Mouse (Mus musculus): ENCODE measurements around the gene Cpa1. TPM values are rescaled to one million over a fixed set of nuclear protein-coding genes. Genes with fewer than 3 reads are reported as not detected.

The Cpa1 gene
- total and polyA plus RNA-seq, 3 experiments, result not detected

DNA sequence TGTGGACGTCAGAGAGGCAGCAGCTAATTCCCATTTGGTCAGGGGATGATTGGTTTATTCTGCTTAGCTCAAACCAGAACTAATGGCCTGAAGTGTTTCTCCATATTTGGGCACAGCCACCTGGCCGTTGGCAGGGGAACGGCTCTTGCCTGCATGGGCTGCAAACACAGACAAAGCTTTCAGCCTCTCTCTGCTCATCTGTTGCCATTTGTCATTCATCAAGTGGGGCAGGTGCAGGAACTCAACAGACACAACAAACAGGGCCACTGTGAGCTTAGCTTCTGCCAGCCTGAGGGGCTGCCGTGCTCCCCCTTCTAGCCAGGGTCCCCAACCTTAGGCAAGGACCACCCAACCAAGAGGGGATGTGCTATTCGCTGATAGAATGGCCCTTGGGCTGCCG is 10.9 kb upstream of the Cpa1 start:
- Histone ChIP-seq H3K36me3 (replicated peaks) (no peaks in the 10 kb centered on the region), H3K4me1 (ENCODE audit: insufficient read depth, low read depth, low read length) (peaks cover 6% of the 10 kb centered on the region; the same call in 1 of the 2 replicates), H3K4me3 (ENCODE audit: low read depth, low read length) (no peak overlapping the region), H3K9me3 (replicated peaks) (no peaks in the 10 kb centered on the region), H3K27me3 (ENCODE audit: insufficient read depth, low read length) (peaks cover 20% of the 10 kb centered on the region)
- TF ChIP-seq GATA1 (IDR thresholded peaks at IDR 0.05; ENCODE audit: borderline replicate concordance, low read length), result no peak
- TF ChIP-seq GATA2 (IDR thresholded peaks at IDR 0.05; ENCODE audit: borderline replicate concordance, low read depth, low read length), result no peak
- no peak for TF ChIP-seq TAL1 (conservative IDR thresholded peaks at IDR 0.05; ENCODE audit: low read depth, low read length)
- no peak for TF ChIP-seq CTCF (IDR thresholded peaks at IDR 0.05; ENCODE audit: low read depth, low read length)
- TF ChIP-seq POLR2AphosphoS5 (IDR thresholded peaks at IDR 0.05; ENCODE audit: insufficient replicate concordance, low read depth, low read length), result no peak
- ATAC-seq (ENCODE audit: extremely low read depth, insufficient number of reproducible peaks, low FRiP score, poor library complexity, severe bottlenecking) (no peak), DNase-seq (ENCODE audit: low spot score) (no peak)

DNA sequence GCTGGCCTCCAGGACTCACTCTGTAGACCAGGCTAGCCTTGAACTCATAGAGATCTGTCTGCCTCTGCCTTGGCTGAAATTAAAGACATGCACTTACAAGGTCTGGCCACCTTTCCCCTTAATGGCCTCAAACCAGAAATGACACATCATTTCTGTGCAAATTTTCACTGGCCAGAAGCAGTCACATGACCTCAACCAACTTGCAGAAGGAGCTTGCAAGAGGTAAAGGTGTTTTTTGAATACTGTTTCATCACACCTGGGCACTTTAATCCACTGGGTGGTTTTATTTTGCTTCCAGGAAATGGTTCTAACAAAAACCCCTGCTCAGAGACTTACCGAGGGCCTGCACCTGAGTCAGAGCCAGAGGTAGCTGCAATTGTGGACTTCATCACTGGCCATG is 9.0 kb upstream of the Cpa1 start:
- no peaks in the 10 kb centered on the region for H3K9me3 ChIP-seq (replicated peaks)
- DNase-seq (ENCODE audit: low spot score), result no peak
- no peak for ATAC-seq (ENCODE audit: extremely low read depth, insufficient number of reproducible peaks, low FRiP score, poor library complexity, severe bottlenecking)

DNA sequence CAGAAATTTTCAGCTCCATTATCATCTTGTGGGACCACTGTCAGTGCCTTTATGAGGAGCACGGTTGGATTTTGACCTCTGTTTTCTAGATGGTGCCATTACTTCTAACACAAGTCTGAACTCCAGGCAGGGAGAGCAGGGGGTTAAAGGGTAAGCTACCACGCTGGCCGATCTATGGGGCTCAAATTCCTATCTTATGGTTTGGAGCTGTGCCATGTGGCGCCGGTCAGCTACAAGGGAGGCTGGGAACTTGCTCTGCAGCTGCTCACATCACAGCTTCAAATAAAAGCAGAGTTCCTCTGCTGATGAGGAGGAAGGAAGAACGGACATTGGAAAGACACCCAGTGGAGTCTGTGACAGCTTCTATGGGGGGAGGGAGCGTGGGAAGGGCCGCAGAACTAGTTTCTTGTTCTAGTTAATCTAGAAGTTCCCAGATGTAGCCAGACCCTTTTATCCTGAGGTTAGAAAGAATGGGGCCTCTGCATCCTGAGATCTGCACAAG is 3.6 kb upstream of the Cpa1 start:
- H3K9me3 ChIP-seq (replicated peaks), result no peaks in the 10 kb centered on the region
- no peak overlapping the region for H3K4me3 ChIP-seq (ENCODE audit: low read depth, low read length)
- no peak for DNase-seq (ENCODE audit: low spot score)
- TF ChIP-seq CTCF (IDR thresholded peaks at IDR 0.05; ENCODE audit: low read depth, low read length) (no peak), POLR2AphosphoS5 (IDR thresholded peaks at IDR 0.05; ENCODE audit: insufficient replicate concordance, low read depth, low read length) (no peak), TAL1 (conservative IDR thresholded peaks at IDR 0.05; ENCODE audit: low read depth, low read length) (no peak), GATA1 (IDR thresholded peaks at IDR 0.05; ENCODE audit: borderline replicate concordance, low read length) (no peak), GATA2 (IDR thresholded peaks at IDR 0.05; ENCODE audit: borderline replicate concordance, low read depth, low read length) (no peak)
- peaks cover 26% of the 10 kb centered on the region for H3K27me3 ChIP-seq (ENCODE audit: insufficient read depth, low read length)
- peaks cover 11% of the 10 kb centered on the region for H3K4me1 ChIP-seq (ENCODE audit: insufficient read depth, low read depth, low read length)
- no peak for ATAC-seq (ENCODE audit: extremely low read depth, insufficient number of reproducible peaks, low FRiP score, poor library complexity, severe bottlenecking)
- no peaks in the 10 kb centered on the region for H3K36me3 ChIP-seq (replicated peaks)

More for the DNA sequence above, 9.0 kb upstream of the Cpa1 start:
- peaks cover 23% of the 10 kb centered on the region for H3K27me3 ChIP-seq (ENCODE audit: insufficient read depth, low read length)
- peaks cover 6% of the 10 kb centered on the region; the same call in 1 of the 2 replicates for H3K4me1 ChIP-seq (ENCODE audit: insufficient read depth, low read depth, low read length)
- H3K36me3 ChIP-seq (replicated peaks), result no peaks in the 10 kb centered on the region
- no peak for TF ChIP-seq GATA1 (IDR thresholded peaks at IDR 0.05; ENCODE audit: borderline replicate concordance, low read length)
- no peak for TF ChIP-seq POLR2AphosphoS5 (IDR thresholded peaks at IDR 0.05; ENCODE audit: insufficient replicate concordance, low read depth, low read length)
- no peak for TF ChIP-seq GATA2 (IDR thresholded peaks at IDR 0.05; ENCODE audit: borderline replicate concordance, low read depth, low read length)
- TF ChIP-seq CTCF (IDR thresholded peaks at IDR 0.05; ENCODE audit: low read depth, low read length), result no peak
- TF ChIP-seq TAL1 (conservative IDR thresholded peaks at IDR 0.05; ENCODE audit: low read depth, low read length), result no peak
- H3K4me3 ChIP-seq (ENCODE audit: low read depth, low read length), result no peak overlapping the region

DNA sequence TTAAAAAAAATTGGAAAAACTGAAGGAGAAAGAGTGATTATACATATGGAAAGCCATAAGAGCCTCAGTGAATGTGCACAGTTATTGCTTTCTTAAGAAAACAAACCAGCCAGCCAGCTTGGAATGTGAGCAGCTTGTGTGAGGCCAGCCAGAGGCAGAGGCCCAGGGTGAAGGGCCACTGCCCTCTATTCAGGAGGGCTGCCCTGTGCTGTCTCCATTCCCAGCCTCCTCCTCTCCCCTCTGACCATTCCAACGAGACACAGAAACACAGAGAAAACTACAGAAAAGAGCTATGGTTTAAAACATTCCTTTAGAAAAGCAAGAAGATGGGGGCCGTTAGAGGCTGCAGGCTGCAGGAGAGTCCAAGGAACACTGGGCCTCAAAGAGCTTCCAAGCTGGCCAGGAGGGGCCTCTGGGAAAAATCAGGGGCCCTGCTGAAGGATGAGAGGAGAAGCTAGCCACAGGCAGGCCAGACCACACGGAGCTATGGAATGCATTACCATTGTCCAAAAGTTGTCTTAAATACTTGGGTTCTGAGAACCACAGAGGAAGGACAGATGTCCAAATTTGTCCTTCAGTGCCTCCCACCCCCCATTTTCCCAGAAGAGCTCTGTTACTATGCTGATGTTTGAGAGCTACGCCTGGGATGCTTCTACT is 2.7 kb upstream of the Cpa1 start:
- TF ChIP-seq POLR2AphosphoS5 (IDR thresholded peaks at IDR 0.05; ENCODE audit: insufficient replicate concordance, low read depth, low read length) (no peak), CTCF (IDR thresholded peaks at IDR 0.05; ENCODE audit: low read depth, low read length) (no peak), GATA1 (IDR thresholded peaks at IDR 0.05; ENCODE audit: borderline replicate concordance, low read length) (no peak)
- ATAC-seq (ENCODE audit: extremely low read depth, insufficient number of reproducible peaks, low FRiP score, poor library complexity, severe bottlenecking) (no peak), DNase-seq (ENCODE audit: low spot score) (no peak)
- Histone ChIP-seq H3K27me3 (ENCODE audit: insufficient read depth, low read length) (peaks cover 22% of the 10 kb centered on the region), H3K9me3 (replicated peaks) (no peaks in the 10 kb centered on the region), H3K4me1 (ENCODE audit: insufficient read depth, low read depth, low read length) (peaks cover 11% of the 10 kb centered on the region), H3K4me3 (ENCODE audit: low read depth, low read length) (no peak overlapping the region), H3K36me3 (replicated peaks) (no peaks in the 10 kb centered on the region)

DNA sequence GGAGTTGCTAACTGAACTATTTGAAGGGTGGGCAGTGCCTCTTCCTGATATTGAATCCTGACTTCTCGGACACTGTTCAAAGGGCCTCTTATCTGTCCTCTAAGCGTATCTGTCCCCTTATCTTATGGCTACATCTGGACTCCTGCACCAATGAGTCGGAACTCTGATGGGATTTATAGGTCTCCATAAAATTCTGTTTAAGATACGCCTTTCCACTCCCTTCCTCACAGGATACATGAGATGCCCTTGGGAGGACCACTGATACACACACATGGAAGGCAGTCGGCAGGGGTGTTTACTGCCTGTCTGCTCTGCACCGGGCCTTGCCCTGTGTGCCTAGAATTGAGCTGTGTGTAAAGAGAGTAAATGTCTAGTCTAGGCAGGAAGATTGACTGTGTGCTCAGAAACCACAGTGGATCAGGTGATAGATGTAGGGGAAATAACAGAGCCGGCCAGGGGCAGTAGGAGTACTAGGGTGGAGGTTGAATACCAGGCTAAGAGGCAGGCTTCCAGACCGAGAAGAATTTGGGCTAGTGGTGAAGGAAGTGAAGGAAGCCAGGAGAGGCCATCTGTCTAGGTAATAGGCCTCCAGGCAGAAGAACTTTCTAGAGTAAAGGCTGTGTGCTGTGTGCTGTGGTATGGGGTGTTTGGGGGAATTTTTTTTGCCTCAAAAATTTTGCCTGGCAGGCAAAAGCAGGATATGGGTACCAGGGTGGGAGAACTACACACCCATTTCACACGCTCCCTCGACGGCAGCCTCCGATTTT is 4.9 kb downstream of the Cpa1 start:
- no peak for TF ChIP-seq POLR2AphosphoS5 (IDR thresholded peaks at IDR 0.05; ENCODE audit: insufficient replicate concordance, low read depth, low read length)
- no peak for TF ChIP-seq GATA2 (IDR thresholded peaks at IDR 0.05; ENCODE audit: borderline replicate concordance, low read depth, low read length)
- TF ChIP-seq TAL1 (conservative IDR thresholded peaks at IDR 0.05; ENCODE audit: low read depth, low read length), result peak; percentile 54
- no peak for TF ChIP-seq GATA1 (IDR thresholded peaks at IDR 0.05; ENCODE audit: borderline replicate concordance, low read length)
- TF ChIP-seq CTCF (IDR thresholded peaks at IDR 0.05; ENCODE audit: low read depth, low read length), result no peak
- no peak overlapping the region; the same call in 1 of the 2 replicates for H3K4me3 ChIP-seq (ENCODE audit: low read depth, low read length)
- peak; percentile 10 for DNase-seq (ENCODE audit: low spot score)
- peaks cover 26% of the 10 kb centered on the region for H3K27me3 ChIP-seq (ENCODE audit: insufficient read depth, low read length)
- H3K4me1 ChIP-seq (ENCODE audit: insufficient read depth, low read depth, low read length), result peaks cover 31% of the 10 kb centered on the region
- ATAC-seq (ENCODE audit: extremely low read depth, insufficient number of reproducible peaks, low FRiP score, poor library complexity, severe bottlenecking), result peak; percentile 82
- H3K36me3 ChIP-seq (replicated peaks), result no peaks in the 10 kb centered on the region
- no peaks in the 10 kb centered on the region for H3K9me3 ChIP-seq (replicated peaks)

DNA sequence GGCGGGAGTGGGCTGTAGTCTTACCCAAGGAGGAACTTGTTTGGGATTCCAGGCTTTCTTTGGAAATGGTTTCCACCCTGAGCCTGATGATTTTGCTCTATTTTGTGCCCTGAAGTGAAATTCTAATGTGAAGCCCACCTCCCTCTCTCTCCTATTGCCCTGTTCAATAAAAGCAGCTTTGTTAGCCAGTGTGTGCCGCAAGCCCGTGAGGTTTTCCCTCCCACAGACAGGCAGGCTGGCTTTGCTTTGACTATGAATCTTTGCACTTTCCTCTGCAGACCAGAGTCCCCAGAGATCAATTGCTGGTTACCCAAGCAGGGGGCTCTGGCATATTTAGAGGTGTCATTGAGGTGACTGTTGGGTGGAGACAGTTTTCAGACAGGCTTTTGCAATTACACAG is 5.4 kb downstream of the Cpa1 start:
- Histone ChIP-seq H3K27me3 (ENCODE audit: insufficient read depth, low read length) (peaks cover 23% of the 10 kb centered on the region), H3K4me3 (ENCODE audit: low read depth, low read length) (no peak overlapping the region), H3K4me1 (ENCODE audit: insufficient read depth, low read depth, low read length) (peaks cover 25% of the 10 kb centered on the region), H3K9me3 (replicated peaks) (no peaks in the 10 kb centered on the region), H3K36me3 (replicated peaks) (no peaks in the 10 kb centered on the region)
- DNase-seq (ENCODE audit: low spot score) (no peak), ATAC-seq (ENCODE audit: extremely low read depth, insufficient number of reproducible peaks, low FRiP score, poor library complexity, severe bottlenecking) (no peak)
- no peak for TF ChIP-seq GATA1 (IDR thresholded peaks at IDR 0.05; ENCODE audit: borderline replicate concordance, low read length)
- no peak for TF ChIP-seq POLR2AphosphoS5 (IDR thresholded peaks at IDR 0.05; ENCODE audit: insufficient replicate concordance, low read depth, low read length)
- no peak for TF ChIP-seq GATA2 (IDR thresholded peaks at IDR 0.05; ENCODE audit: borderline replicate concordance, low read depth, low read length)
- no peak for TF ChIP-seq TAL1 (conservative IDR thresholded peaks at IDR 0.05; ENCODE audit: low read depth, low read length)
- TF ChIP-seq CTCF (IDR thresholded peaks at IDR 0.05; ENCODE audit: low read depth, low read length), result no peak

All from G1E (cell line).